In the genomic region with DNA sequence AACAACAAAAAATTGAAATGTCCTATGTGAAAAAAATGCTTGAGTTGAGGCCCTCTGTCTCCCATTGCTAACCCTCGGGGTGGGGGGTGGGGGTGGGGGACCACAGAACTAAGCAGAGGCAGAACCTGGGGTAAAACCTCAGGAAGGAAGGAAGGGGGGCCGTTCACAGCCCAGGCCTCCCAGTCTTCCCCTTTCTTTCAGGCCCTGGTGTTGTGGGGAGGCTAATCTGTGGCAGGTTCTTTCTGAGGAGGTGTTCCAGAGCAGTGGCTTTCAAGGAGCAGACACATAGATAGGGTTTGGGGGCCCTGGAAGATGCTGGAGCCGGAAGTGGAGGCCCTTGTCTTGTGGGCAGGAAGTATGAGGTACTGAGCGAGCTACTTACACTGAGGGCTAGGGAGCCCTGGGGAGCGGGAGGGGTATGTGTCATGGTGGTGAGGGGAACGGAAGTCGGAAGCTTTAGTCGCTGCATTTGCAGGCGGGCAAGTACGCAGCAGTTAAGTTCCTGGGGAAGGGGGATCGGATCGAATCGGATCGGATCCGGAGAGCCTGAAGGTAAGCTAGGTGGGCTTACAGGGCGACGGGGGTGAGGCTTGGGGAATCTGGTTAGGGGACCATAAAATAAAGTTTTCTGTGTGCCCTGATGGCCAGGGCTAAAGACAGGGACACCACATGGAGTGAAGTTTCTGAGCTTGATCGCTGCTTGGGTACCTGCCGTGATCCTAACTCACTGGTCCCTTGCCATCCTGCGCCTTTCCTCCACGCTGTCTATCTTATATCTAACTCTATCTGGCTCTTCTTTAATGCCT, we compare ENCODE assay signal across 10 mouse cellular contexts. TPM values are rescaled to one million over a fixed set of nuclear protein-coding genes. Genes with fewer than 3 reads are reported as not detected.
A peak's percentile ranks its signal among the peaks of the same experiment; 100 is the strongest.
DNase-seq lines count a peak whose midpoint lies in the region; ATAC-seq and TF ChIP-seq lines count a peak whose summit lies in the region.
"Had no signal": no experiment of that assay in that cellular context is flagged by ENCODE, and none has a peak within 500 bp of the region (broad histone marks: within the 10 kb centered on the region; RNA-seq: fewer than 3 reads in every experiment).

No protein-coding gene starts in this region.

- intact Hi-C loops in gastrocnemius, adult 2 months (cut with DNase I) = no loop called here
- intact Hi-C loops in gastrocnemius, postnatal 14 days (cut with DNase I; ENCODE audit: low total_unique reads) = no loop called here
- intact Hi-C loops in left cerebral cortex, postnatal 25 days (cut with DNase I) = no loop called here

- no peaks in the 10 kb centered on the region for H3K9me3 ChIP-seq in lung, embryonic 16.5 days (ENCODE audit: control insufficient read depth, low read length)
- H3K9me3 ChIP-seq: neural tube, embryonic 12.5 days had no signal

- no peaks in the 10 kb centered on the region for H3K4me1 ChIP-seq in lung, embryonic 16.5 days (replicated peaks; ENCODE audit: control insufficient read depth, insufficient read depth, low read length)
- H3K4me1 ChIP-seq: neural tube, embryonic 12.5 days had no signal

- peak; percentile 20; the same call in 1 of the 2 replicates for ATAC-seq in lung, embryonic 16.5 days (ENCODE audit: low read depth)

- no peak overlapping the region for H3K27ac ChIP-seq in gastrocnemius, adult 2 months
- H3K27ac ChIP-seq in lung, embryonic 16.5 days (ENCODE audit: low read length) = no peak overlapping the region
- H3K27ac ChIP-seq: neural tube, embryonic 12.5 days had no signal

- no peak overlapping the region for H3K9ac ChIP-seq in lung, embryonic 16.5 days (ENCODE audit: low read length)
- H3K9ac ChIP-seq: neural tube, embryonic 12.5 days had no signal

- H3K27me3 ChIP-seq in lung, embryonic 16.5 days (ENCODE audit: control insufficient read depth, insufficient read depth, low read depth, low read length) = no peaks in the 10 kb centered on the region
- H3K27me3 ChIP-seq: neural tube, embryonic 12.5 days had no signal

- DNase-seq in gastrocnemius, adult 2 months = no peak
- DNase-seq in gastrocnemius, postnatal 14 days = no peak
- DNase-seq in c-Kit-positive CD71-negative TER-119-negative erythroid progenitor cells, embryonic 14.5 days (ENCODE audit: low read depth) = peak; percentile 75
- DNase-seq in spleen, postnatal 36 days (ENCODE audit: low spot score in 2 of 2) = peak; percentile 87 to 88
- no peak for DNase-seq in left cerebral cortex, adult 18-20 months (ENCODE audit: low spot score in 2 of 2)
- DNase-seq in Muller cell, postnatal 12 days (ENCODE audit: inconsistent ontology term) = no peak
- no peak for DNase-seq in left cerebral cortex, postnatal 25 days (ENCODE audit: low spot score in 2 of 2)
- DNase-seq: cerebellum, adult 8-10 months had no signal

- H3K36me3 ChIP-seq in lung, embryonic 16.5 days (ENCODE audit: control insufficient read depth, insufficient read depth, low read length) = no peaks in the 10 kb centered on the region
- H3K36me3 ChIP-seq: neural tube, embryonic 12.5 days had no signal

- H3K4me3 ChIP-seq in gastrocnemius, adult 2 months = peak overlapping the region; percentile 40; the same call in 1 of the 2 replicates
- no peak overlapping the region for H3K4me3 ChIP-seq in lung, embryonic 16.5 days (ENCODE audit: low read length)
- H3K4me3 ChIP-seq: neural tube, embryonic 12.5 days had no signal

- no peak for TF ChIP-seq CTCF in gastrocnemius, adult 2 months (IDR thresholded peaks at IDR 0.05)

- H3K4me2 ChIP-seq in lung, embryonic 16.5 days (ENCODE audit: low read depth, low read length) = no peak overlapping the region
- H3K4me2 ChIP-seq: neural tube, embryonic 12.5 days had no signal

- WGBS in lung, embryonic 16.5 days = 81% methylated on average over 21 of the region's 21 CpGs

RNA-seq across cellular contexts. Expression of a gene that starts 19.0 kb away (rescaled TPM):
- under 1 TPM; 0.20 to 0.36 TPM for total RNA-seq in gastrocnemius, adult 2 months (2021)
- under 1 TPM; 0.35 to 0.60 TPM for total RNA-seq in gastrocnemius, postnatal 14 days (2021)
- polyA plus RNA-seq in lung, embryonic 16.5 days (2015; fragmentation: Nextera tagmentation; extraction: Ambion mirVana) = 2.3 and 3.4 TPM in 2 replicates
- 1 to 10 TPM in 1 of 2 experiments, under 1 TPM in 1; 0.56 to 1.0 TPM for total RNA-seq in left cerebral cortex, adult 18-20 months (2021)
- 1 to 10 TPM; 1.1 to 1.6 TPM for total RNA-seq in left cerebral cortex, postnatal 25 days (2021)

RNA-seq across cellular contexts. Expression of a gene that starts 49.7 kb away (rescaled TPM):
- total RNA-seq in gastrocnemius, adult 2 months (2021) = not detected
- not detected for total RNA-seq in gastrocnemius, postnatal 14 days (2021)
- polyA plus RNA-seq in lung, embryonic 16.5 days (2015; fragmentation: Nextera tagmentation; extraction: Ambion mirVana) = 0.19 and 1.0 TPM in 2 replicates
- not detected for total RNA-seq in left cerebral cortex, adult 18-20 months (2021)
- total RNA-seq in left cerebral cortex, postnatal 25 days (2021) = not detected

Comparison
In these comparisons a context has a peak if more than half of its experiments do, and no peak if none do; other contexts are left out.
1. DNase-seq: peak in c-Kit-positive CD71-negative TER-119-negative erythroid progenitor cells, embryonic 14.5 days (single experiment) and spleen, postnatal 36 days (2 of 2); none in gastrocnemius, adult 2 months (single experiment), gastrocnemius, postnatal 14 days (single experiment), left cerebral cortex, adult 18-20 months (0 of 2), Muller cell, postnatal 12 days (single experiment) and left cerebral cortex, postnatal 25 days (0 of 2).